Mouse (Mus musculus): ENCODE results near the gene Ncapd2. TPM values are rescaled to one million over a fixed set of nuclear protein-coding genes. Genes with fewer than 3 reads are reported as not detected.

Gene Ncapd2
- polyA plus RNA-seq, 1 experiment from 2014 or later, result 98.1 TPM

Small RNA genes within 50 kb of the gene (microRNA-seq; reads per million reads assigned to microRNA genes)
- gene Mir3098, result 2.0 reads per million
- gene Mir8113, result not detected

Other genes with a start within 250 kb of the Ncapd2 start
- gene Cops7a, start 226.2 kb downstream of the Ncapd2 start, polyA plus RNA-seq (2015; fragmentation: Nextera tagmentation; extraction: Ambion mirVana), result 44.4 and 49.6 TPM in 2 replicates
- gene Pianp, start 195.0 kb downstream of the Ncapd2 start, polyA plus RNA-seq (2015; fragmentation: Nextera tagmentation; extraction: Ambion mirVana), result 0.05 and 0.11 TPM in 2 replicates
- gene Zfp384, start 182.6 kb downstream of the Ncapd2 start, polyA plus RNA-seq (2015; fragmentation: Nextera tagmentation; extraction: Ambion mirVana), result 3.5 and 3.6 TPM in 2 replicates
- 27.6 and 32.4 TPM in 2 replicates for gene Ing4, start 151.9 kb downstream of the Ncapd2 start, polyA plus RNA-seq (2015; fragmentation: Nextera tagmentation; extraction: Ambion mirVana)
- 2.0 and 4.5 TPM in 2 replicates for gene Acrbp, start 142.0 kb downstream of the Ncapd2 start, polyA plus RNA-seq (2015; fragmentation: Nextera tagmentation; extraction: Ambion mirVana)
- gene Lpar5, start 123.8 kb downstream of the Ncapd2 start, polyA plus RNA-seq (2015; fragmentation: Nextera tagmentation; extraction: Ambion mirVana), result 1.4 and 1.5 TPM in 2 replicates
- gene Chd4, start 95.7 kb downstream of the Ncapd2 start, polyA plus RNA-seq (2015; fragmentation: Nextera tagmentation; extraction: Ambion mirVana), result 18.2 and 22.9 TPM in 2 replicates
- 25.2 and 25.3 TPM in 2 replicates for gene Nop2, start 59.8 kb downstream of the Ncapd2 start, polyA plus RNA-seq (2015; fragmentation: Nextera tagmentation; extraction: Ambion mirVana)
- gene Iffo1, start 46.5 kb downstream of the Ncapd2 start, polyA plus RNA-seq (2015; fragmentation: Nextera tagmentation; extraction: Ambion mirVana), result 3.0 and 4.2 TPM in 2 replicates
- gene Gapdh, start 25.2 kb downstream of the Ncapd2 start, polyA plus RNA-seq (2015; fragmentation: Nextera tagmentation; extraction: Ambion mirVana), result 1,120 and 1,202 TPM in 2 replicates
- gene Mrpl51, start 100 bp upstream of the Ncapd2 start, polyA plus RNA-seq (2015; fragmentation: Nextera tagmentation; extraction: Ambion mirVana), result 145 and 162 TPM in 2 replicates
- 1.5 and 1.8 TPM in 2 replicates for gene Vamp1, start 23.9 kb upstream of the Ncapd2 start, polyA plus RNA-seq (2015; fragmentation: Nextera tagmentation; extraction: Ambion mirVana)
- 9.1 and 9.7 TPM in 2 replicates for gene Tapbpl, start 40.2 kb upstream of the Ncapd2 start, polyA plus RNA-seq (2015; fragmentation: Nextera tagmentation; extraction: Ambion mirVana)
- gene Cd27, start 45.3 kb upstream of the Ncapd2 start, polyA plus RNA-seq (2015; fragmentation: Nextera tagmentation; extraction: Ambion mirVana), result 1.1 and 1.5 TPM in 2 replicates
- not detected in 2 replicates for gene Tuba3a, start 94.3 kb upstream of the Ncapd2 start, polyA plus RNA-seq (2015; fragmentation: Nextera tagmentation; extraction: Ambion mirVana)
- gene Ltbr, start 122.2 kb upstream of the Ncapd2 start, polyA plus RNA-seq (2015; fragmentation: Nextera tagmentation; extraction: Ambion mirVana), result 22.3 and 22.5 TPM in 2 replicates
- gene Scnn1a, start 129.0 kb upstream of the Ncapd2 start, polyA plus RNA-seq (2015; fragmentation: Nextera tagmentation; extraction: Ambion mirVana), result 0.61 and 0.74 TPM in 2 replicates
- 30.5 and 32.8 TPM in 2 replicates for gene Tnfrsf1a, start 157.7 kb upstream of the Ncapd2 start, polyA plus RNA-seq (2015; fragmentation: Nextera tagmentation; extraction: Ambion mirVana)
- gene Plekhg6, start 189.1 kb upstream of the Ncapd2 start, polyA plus RNA-seq (2015; fragmentation: Nextera tagmentation; extraction: Ambion mirVana), result 0.65 and 0.86 TPM in 2 replicates